ENCODE assay signal across 23 mouse cellular contexts in genomic region chr5:130052510-130052909, GRCm38 (mm10). TPM values are rescaled to one million over a fixed set of nuclear protein-coding genes. Genes with fewer than 3 reads are reported as not detected.
DNase-seq lines count a peak whose midpoint lies in the region; ATAC-seq lines count a peak whose summit lies in the region.
"Had no signal": no experiment of that assay in that cellular context is flagged by ENCODE, and none has a peak within 500 bp of the region (broad histone marks: within the 10 kb centered on the region; RNA-seq: fewer than 3 reads in every experiment).

No protein-coding gene starts in this region.

- H3K36me3 ChIP-seq in heart, embryonic 12.5 days: peaks cover 37% of the 10 kb centered on the region

- no peak overlapping the region for H3K27ac ChIP-seq in heart, embryonic 12.5 days (ENCODE audit: poor library complexity, severe bottlenecking)
- H3K27ac ChIP-seq: embryonic facial prominence, embryonic 12.5 days; heart, embryonic 10.5 days; hindbrain, embryonic 12.5 days; layer of hippocampus, adult 2 months; limb, embryonic 15.5 days; liver, embryonic 14.5 days; neural tube, embryonic 15.5 days had no signal

- no peak overlapping the region for H3K4me2 ChIP-seq in heart, embryonic 12.5 days
- H3K4me2 ChIP-seq: embryonic facial prominence, embryonic 12.5 days; hindbrain, embryonic 12.5 days; limb, embryonic 15.5 days; lung, embryonic 14.5 days; neural tube, embryonic 15.5 days had no signal

- H3K4me1 ChIP-seq in heart, embryonic 12.5 days (replicated peaks): no peaks in the 10 kb centered on the region
- H3K4me1 ChIP-seq: embryonic facial prominence, embryonic 12.5 days; heart, embryonic 10.5 days; hindbrain, embryonic 12.5 days; limb, embryonic 15.5 days; neural tube, embryonic 15.5 days had no signal

- ATAC-seq in frontal cortex, adult (ENCODE audit: low TSS enrichment): 0 out of 2 replicates have a peak, but pooled peaks have one; percentile 31
- ATAC-seq in heart, embryonic 12.5 days (ENCODE audit: insufficient number of reproducible peaks, low FRiP score): no peak
- ATAC-seq: intestine, postnatal 0 days had no signal

- no peak overlapping the region for H3K4me3 ChIP-seq in heart, embryonic 12.5 days
- H3K4me3 ChIP-seq: embryonic facial prominence, embryonic 12.5 days; heart, embryonic 10.5 days; hindbrain, embryonic 12.5 days; layer of hippocampus, adult 2 months; limb, embryonic 15.5 days; neural tube, embryonic 15.5 days had no signal

- H3K27me3 ChIP-seq in heart, embryonic 12.5 days (replicated peaks): peaks cover 54% of the 10 kb centered on the region
- H3K27me3 ChIP-seq: embryonic facial prominence, embryonic 12.5 days; hindbrain, embryonic 12.5 days; limb, embryonic 15.5 days; neural tube, embryonic 15.5 days had no signal

- WGBS in heart, embryonic 12.5 days: 81% methylated on average over 5 of the region's 5 CpGs

- no peaks in the 10 kb centered on the region for H3K9me3 ChIP-seq in heart, embryonic 12.5 days (replicated peaks)
- H3K9me3 ChIP-seq: embryonic facial prominence, embryonic 12.5 days; heart, embryonic 10.5 days; hindbrain, embryonic 12.5 days; limb, embryonic 15.5 days; neural tube, embryonic 15.5 days had no signal

- no peak for DNase-seq in frontal cortex, postnatal 25 days (ENCODE audit: low spot score in 2 of 2)
- peak; percentile 31 to 37 for DNase-seq in heart, postnatal 14 days
- DNase-seq in retina, postnatal 1 day: peak; percentile 37
- no peak for DNase-seq in retina, embryonic 14.5 days (ENCODE audit: low spot score)
- no peak for DNase-seq in left cerebral cortex, adult 11 months (ENCODE audit: low spot score)
- DNase-seq: adrenal gland, adult 8-10 months; cerebellum, adult 11 months; cerebellum, postnatal 10 days; kidney, postnatal 25 days; lung, embryonic 14.5 days; right cerebral cortex, postnatal 14 days; spleen, adult 18-20 months; thymus, postnatal 25 days had no signal

- intact Hi-C loops in heart, postnatal 14 days (cut with DNase I): no loop called here

- no peak overlapping the region for H3K9ac ChIP-seq in heart, embryonic 12.5 days
- H3K9ac ChIP-seq: embryonic facial prominence, embryonic 12.5 days; hindbrain, embryonic 12.5 days; limb, embryonic 15.5 days; liver, embryonic 14.5 days; lung, embryonic 14.5 days; neural tube, embryonic 15.5 days had no signal

RNA-seq across cellular contexts. Expression of gene Tpst1, which starts 20.6 kb away (rescaled TPM):
- 10 to 100 TPM; 15.7 to 16.9 TPM for total RNA-seq in heart, postnatal 14 days (2021)
- polyA plus RNA-seq in heart, embryonic 12.5 days (2016; fragmentation: Nextera tagmentation; extraction: Ambion mirVana): 25.8 and 29.4 TPM in 2 replicates

RNA-seq across cellular contexts. Expression of gene Crcp, which starts 23.4 kb away (rescaled TPM):
- total RNA-seq in heart, postnatal 14 days (2021): 10 to 100 TPM; 11.4 to 11.9 TPM
- polyA plus RNA-seq in heart, embryonic 12.5 days (2016; fragmentation: Nextera tagmentation; extraction: Ambion mirVana): 21.2 and 22.5 TPM in 2 replicates

RNA-seq across cellular contexts. Expression of gene Asl, which starts 23.5 kb away (rescaled TPM):
- total RNA-seq in heart, postnatal 14 days (2021): 1 to 10 TPM; 6.8 to 7.7 TPM
- polyA plus RNA-seq in heart, embryonic 12.5 days (2016; fragmentation: Nextera tagmentation; extraction: Ambion mirVana): 15.7 and 19.1 TPM in 2 replicates

RNA-seq across cellular contexts. Expression of gene Gusb, which starts 49.7 kb away (rescaled TPM):
- total RNA-seq in heart, postnatal 14 days (2021): 10 to 100 TPM; 18.5 to 19.0 TPM
- polyA plus RNA-seq in heart, embryonic 12.5 days (2016; fragmentation: Nextera tagmentation; extraction: Ambion mirVana): 46.8 and 48.1 TPM in 2 replicates

Comparison
In these comparisons a context has a peak if more than half of its experiments do, and no peak if none do; other contexts are left out.
1. DNase-seq: peak in heart, postnatal 14 days (2 of 2) and retina, postnatal 1 day (single experiment); none in frontal cortex, postnatal 25 days (0 of 2), retina, embryonic 14.5 days (single experiment) and left cerebral cortex, adult 11 months (single experiment).